Mouse (Mus musculus) layer of hippocampus, adult 8-10 months (tissue): Measurements from ENCODE around the gene Nt5dc2. TPM values are rescaled to one million over a fixed set of nuclear protein-coding genes. Genes with fewer than 3 reads are reported as not detected.

Experiments used
- DNase-seq, 2 experiments: peaks; one replicate each; pipeline ENCODE4 v3.0.0; 2022; ENCODE audit warnings: low spot score in 2 of 2
- total RNA-seq, 4 experiments: library from RNA; stranded (reverse); gene quantifications; 2 replicates each; pipeline ENCODE4 v1.2.4; 2022

The Nt5dc2 gene
- 1 to 10 TPM; 5.9 to 8.8 (median 7.8) TPM for total RNA-seq

DNA sequence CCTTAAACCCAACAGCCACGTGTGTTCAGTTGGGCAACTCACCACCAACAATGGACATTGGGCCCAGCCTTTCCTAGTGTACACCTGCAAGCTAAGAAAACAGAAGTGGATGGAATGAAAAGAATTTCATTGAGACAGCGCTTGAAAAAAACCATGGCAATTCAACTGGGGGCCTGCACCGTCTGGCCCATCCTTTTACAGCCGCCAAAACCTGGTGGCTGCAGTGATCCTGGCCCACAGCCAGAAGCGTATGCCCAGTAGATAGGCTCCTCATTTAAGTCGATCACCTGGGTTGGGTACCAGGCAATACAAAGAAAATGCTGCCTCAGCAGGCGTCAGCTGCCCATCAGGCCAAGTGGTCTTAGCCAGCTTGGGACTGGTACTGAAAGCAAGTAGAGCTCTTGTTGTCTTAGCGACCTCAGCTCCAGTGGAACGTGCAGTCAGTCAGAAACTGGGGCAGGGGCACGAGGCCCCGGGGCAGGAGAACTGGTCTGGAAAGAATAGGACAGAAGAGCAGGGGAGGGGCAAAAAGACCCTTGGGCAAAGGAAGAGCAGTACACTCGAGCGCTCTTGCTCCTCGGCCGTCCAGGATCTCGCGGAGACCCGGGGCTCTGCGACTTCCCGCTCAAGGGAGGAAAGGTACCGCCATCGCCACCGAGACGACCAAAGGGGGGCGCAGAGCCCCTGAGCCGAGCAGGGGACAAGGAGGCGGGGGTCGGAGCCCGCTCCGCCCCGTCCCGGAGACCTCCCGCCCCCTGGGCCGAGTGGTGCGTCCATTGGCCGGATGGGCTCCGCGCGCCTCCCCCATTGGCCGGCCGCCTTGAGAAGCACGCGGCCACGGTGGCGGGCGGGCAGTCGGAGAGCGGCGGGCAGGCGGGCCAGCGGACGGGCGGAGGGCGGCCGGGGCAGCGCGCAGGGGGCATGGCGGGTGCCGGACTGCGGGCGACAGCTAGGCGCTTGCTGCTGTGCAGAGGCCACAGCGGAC, at the start of gene Nt5dc2:
TSS of gene Nt5dc2 (plus strand) at position 818 of the 985 bp plus-strand sequence.
- DNase-seq, result no peak

DNA sequence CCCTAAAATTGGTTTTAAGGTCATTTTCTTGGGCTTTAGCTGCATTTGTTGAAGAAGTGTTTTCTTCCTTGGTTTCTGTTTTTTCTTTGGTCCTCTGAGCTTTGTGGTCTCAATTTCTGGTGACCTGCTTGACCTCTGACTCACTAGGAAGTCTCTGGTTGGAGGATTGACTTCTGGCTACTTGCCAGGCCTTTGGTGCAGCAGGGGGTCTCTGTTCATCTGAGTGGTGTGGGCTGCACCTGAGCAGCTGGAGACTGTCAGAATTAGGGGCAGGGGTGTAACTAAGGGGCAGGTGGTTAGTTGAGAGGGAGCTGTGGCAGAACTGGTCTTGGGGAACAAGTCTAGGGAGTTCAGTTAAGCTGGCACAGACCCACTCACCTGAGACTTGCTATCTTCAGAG, 49.7 kb upstream of the Nt5dc2 start:
- DNase-seq, result no peak

DNA sequence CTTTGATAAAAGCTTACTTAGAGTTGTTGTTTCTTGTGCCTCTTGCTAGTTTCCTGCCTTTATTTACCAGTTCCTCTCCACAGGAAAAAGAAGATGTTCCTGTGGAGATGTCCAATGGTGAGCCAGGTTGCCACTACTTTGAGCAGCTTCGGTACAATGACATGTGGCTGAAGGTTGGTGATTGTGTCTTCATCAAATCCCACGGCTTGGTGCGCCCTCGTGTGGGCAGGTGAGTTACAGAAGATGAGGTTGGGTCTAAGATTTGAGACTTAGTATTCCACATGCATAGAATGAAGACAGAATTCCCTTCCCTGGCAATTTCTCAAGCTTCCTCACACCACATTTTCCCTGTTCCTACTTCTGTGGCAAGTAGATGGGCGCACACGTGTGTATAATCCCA, 43.4 kb upstream of the Nt5dc2 start:
- no peak for DNase-seq

DNA sequence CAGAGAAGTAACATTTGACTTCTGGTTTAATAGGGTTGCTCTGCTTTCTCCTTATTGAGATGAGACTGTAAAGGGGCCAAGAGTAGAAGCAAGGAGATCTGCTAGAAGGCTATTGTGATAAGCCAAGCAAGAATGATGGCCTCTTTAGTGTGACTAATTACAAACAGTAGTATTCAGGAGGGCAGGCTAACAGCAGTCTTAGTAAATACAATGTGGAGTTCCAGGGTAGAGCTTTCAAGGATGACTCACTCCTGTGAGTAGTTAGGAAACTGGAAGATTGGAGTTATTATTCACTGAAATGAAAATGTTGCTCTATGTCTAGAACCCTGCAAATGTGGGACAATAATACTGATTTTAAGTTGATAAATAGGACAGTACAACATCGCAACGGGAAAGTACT, 42.3 kb upstream of the Nt5dc2 start:
- no peak for DNase-seq

DNA sequence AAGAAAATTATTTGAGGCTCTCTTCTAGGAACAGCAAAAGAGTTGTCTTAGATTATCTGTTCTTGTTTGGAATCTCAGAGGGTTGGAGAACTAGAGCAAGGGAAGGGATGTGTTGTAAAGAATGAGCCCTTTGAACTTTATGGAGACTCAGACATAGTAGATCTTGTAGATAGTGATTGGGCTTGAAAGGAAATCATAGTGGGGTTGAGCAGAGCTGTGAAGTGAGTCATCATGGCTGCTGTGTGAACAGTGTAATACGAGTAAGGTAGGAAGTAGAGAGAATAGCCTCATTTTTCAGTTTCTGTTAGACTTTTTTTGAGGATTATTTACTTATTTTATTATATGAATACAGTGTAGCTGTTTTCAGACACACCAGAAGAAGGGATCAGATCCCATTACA, 40.9 kb upstream of the Nt5dc2 start:
- no peak for DNase-seq

DNA sequence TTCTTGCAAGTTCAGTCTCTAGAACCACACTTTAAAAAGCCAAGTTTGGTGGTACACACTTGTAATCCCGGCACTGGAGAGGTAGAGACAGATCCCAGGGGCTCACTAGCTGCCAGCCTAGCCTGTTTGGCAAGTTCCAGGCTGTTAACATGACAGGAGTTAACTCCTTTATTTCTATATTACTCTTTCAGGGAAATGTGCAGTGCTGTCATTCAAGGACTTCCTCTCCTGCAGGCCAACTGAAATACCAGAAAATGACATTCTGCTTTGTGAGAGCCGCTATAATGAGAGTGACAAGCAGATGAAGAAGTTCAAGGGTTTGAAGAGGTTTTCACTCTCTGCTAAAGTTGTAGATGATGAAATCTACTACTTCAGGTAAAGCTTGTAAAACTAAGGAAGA, 25.7 kb upstream of the Nt5dc2 start:
- no peak for DNase-seq

DNA sequence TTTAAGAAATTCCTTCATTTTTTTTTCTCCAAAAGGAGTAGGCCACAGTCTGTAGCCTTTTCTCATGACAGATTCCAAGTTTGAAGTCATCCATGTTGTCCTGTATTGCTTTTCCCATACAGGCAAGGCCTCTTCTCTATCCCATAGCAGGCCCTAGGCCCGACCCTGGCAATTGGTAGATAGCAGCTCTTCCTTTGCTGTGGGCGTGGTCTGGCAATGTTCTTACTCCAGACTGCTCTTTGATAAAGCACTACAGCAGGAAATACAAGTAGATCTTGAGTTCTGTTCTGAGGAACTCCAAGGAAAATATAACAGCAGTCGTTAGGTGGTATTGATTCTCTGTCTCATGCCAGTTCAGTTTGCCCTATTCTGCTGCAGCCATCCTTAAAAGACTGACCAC, 20.2 kb upstream of the Nt5dc2 start:
- no peak for DNase-seq

DNA sequence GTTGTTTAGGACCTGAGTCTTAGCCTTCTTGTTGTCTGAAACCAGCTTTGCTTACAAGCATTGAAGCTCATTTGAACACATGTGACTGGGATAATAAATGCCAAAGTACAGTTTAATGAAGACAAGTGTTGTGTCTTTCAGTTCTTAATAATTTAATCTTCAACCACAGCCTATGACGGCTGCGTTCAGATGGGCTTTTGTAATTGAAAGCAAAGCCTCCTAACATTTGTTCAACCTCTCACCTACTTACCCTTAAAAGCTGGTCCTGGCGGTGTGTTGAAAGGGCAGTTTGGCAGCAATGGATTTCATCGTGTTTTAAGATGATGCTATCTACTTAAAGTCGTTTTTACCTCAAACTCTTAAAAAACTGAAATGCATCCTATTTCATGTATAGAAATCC, 18.7 kb upstream of the Nt5dc2 start:
- no peak for DNase-seq

DNA sequence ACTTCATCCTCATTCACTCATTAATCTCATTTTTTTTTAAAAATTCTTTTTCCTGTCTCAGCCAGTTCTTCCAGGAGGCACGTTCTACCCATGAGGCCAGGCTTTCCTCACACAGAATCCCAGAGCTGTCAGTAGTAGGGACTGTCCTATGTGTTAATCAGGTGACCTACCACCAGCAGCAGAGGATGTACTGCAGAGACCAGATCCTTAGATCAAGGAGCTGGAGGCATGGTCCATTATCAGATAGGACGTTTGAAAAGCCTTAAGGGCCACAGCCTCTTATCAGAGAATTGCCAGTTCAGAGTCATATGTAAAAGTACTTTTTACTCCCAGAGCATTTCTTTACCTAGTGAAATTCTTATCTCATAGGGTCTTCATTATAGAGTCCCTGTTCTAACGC, 16.8 kb upstream of the Nt5dc2 start:
- no peak for DNase-seq

DNA sequence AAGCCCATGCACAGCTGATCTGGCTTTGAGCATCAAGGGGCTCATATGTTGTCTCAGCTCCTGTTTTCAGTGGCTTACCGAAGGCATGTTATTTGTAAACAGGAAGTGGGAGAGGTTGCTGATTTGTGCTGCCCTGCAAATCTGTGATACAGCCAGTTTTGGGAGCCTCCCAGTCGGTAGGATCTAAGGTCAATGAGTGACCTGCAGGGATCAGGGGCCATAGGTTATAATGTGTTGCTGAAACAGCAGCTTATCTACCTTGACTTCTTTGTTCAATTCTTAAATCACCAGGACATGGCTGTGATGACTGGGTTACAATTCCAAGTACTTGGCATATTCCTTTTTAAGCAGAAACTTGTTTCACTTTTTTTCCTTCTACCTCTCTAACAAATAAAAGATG, 15.3 kb upstream of the Nt5dc2 start:
- DNase-seq, result no peak

DNA sequence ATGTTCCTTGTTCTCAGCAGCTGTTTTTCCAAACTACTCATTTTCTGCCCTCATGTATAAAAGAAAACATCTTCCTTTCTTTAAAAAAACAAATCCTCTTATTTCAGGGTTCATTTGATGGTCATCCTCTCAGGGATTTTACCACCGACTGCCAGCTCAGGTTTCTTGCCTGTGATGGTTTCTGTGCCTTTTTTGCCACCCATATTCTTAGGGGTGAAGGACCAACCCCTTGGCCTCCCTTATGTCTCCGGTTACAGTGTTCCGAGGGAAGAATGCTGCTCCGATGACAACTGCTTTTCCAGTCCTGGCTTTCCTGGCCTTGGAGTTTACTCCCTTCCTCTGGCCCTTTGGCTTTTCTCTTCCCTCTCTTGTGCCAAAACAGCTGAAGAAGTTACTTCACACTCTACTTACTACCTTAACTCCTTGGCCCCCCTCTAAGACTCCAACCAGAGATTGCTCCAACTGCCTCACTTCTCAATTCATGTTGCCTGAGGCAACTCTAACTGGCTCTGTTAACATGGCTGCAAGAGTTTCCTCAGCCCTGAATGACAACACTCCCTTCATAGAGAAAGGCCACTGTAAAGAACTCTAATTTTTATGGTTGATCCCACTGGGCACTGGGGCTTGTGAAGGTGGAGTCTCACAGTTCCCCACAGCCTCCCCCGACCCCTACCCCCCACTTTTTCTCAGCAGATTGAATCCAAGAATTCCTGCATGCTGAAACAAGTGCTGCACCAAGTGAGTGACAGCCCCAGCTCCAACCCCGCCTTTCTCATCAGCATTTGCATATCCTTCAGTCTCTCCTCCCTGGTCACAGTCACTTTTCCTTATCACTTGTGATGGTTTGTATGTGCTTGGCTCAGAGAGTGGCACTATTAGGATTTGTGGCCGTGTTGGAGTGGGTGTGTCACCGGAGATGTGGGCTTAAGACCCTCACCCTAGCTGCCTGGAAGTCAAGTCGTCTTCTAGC, 5.5 kb upstream of the Nt5dc2 start:
- DNase-seq, result no peak

DNA sequence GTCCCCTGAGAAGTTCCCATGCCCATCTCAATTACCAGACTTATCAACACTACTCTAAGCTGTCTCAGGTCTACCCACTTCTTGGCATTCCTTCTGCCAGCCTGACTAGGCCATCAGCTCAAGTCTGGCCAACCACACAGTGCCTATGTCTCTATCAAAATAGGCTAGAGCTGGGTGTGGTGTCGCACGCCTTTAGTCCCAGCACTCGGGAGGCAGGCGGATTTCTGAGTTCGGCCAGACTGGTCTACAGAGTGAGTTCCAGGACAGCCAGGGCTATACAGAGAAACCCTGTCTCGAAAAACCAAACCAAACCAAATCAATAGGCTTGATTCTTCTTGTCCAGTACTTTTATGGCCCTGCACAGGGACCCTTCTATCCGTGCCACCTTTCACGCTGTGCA, 4.0 kb upstream of the Nt5dc2 start:
- no peak for DNase-seq

DNA sequence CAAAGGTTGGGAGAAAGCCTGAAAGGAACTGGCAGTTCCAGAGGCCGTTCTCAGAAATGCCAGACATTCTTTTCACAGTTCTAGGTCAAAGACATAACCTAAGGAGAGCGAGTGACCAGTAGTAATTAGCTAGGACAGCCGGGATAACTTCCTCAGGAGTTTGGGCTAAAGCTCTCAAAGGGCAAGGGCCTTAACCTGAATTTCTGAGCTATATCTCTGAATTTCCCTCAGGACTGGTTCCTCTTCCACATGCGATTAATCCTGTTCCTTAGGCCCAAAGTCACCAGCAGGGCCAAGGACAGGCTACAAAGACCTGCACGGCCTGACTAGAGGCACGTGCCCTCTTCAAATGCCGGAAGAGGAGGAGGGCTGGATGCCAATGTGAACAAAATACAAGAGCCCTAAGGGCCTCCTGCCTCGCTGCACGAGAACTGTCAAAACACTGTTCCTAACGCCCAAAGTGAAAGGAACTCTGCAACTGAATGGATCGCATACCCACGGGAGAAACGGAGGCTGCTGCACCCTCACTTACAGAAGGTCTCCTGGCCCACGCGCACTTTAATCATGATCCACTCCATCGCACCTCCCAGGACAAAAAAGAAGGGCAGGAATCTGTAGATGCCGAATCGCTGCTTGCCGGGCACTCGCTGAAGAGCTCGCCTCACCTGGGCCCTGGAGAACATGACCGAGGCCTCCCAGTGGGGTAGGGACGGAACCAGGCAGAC, 2.6 kb upstream of the Nt5dc2 start:
- no peak for DNase-seq

DNA sequence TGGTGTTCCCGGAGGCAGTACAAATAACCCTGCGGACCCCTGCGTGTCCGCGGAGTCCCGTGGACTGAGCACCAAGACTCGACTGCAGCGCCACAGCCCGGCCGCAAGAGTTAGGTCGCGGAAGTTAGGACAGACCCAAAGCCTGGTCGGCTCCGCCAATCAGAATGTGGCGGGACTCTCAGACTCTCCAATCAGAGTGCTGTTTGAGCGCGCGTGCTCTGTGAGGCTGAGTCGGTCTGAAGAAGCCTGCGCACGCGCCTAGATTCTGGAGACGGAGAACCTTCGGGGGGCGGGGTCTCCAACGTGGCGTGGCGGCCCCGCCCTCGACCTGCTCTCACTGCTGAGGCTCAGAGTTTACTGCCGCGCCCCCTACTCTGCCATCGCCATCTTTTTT, 2.0 kb upstream of the Nt5dc2 start, which contains the start of gene Smim4:
TSS of gene Smim4 (minus strand) at position 131 of the 394 bp plus-strand sequence.
- DNase-seq, result peak; percentile 96

DNA sequence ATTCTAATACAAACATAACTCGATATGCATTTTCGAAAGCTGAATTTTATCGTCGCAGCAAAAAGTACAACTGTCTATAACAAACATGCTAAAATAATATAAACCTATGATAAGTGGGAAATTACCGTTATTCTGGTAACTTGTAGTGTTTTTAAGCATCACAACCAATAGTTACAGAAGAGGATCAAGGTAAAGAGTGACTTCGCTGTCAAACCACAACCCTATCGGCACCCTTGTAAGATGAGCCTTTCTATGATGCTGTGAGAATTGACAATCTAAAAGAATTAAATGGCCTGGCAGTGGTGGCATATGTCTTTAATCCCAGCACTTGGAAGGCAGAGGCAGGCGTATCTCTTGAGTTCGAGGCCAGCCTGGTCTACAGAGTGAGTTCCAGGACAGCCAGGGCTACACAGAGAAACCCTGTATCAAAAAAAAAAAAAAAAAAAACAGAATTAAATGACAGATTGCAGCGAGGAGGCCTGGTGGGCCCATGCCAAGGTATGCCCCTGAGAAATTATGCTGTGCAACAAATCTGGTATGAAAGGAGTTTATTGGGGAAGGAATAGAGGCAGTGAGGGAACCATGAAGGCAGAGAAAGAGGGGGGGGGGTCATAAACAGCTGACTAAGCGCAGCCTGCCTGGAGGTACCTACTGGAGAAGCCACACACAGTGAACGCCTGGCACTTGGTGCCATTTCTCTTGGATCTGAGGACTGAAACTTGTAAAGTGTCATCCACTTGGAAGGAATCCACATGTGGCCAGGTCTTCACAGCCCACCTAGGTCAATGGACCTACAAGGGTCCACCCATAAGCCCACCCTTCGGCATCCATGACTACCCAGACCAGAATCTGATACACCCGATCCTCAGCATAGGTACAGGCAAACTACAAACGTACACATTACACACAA, 1.3 kb upstream of the Nt5dc2 start:
- DNase-seq, result no peak

DNA sequence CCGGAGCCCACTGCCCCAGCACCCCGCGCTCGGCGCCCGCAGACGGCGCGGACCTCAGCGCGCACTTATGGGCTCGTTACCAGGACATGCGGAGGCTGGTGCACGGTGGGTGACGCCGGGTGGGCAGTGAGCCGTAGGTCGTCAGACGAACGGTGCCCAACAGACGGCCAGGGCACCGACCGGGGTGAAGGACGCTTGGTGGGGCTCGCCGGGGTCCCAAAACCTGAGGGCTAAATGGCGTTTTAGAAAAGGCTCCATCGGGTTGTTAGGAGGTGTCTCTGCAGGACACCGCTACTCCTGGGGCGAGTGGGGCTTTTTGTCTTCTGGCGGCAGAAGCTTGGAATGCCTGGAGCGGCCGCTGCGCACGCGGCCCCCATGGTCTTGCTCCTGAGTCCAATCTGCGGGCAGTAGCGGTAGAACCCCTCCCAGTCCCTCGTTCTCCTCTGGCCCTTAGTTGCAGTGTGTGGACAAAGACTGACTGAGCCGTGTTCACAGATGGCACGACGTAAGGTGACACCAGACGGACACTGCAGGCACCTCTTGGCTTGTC, 494 bp downstream of the Nt5dc2 start:
- no peak for DNase-seq

DNA sequence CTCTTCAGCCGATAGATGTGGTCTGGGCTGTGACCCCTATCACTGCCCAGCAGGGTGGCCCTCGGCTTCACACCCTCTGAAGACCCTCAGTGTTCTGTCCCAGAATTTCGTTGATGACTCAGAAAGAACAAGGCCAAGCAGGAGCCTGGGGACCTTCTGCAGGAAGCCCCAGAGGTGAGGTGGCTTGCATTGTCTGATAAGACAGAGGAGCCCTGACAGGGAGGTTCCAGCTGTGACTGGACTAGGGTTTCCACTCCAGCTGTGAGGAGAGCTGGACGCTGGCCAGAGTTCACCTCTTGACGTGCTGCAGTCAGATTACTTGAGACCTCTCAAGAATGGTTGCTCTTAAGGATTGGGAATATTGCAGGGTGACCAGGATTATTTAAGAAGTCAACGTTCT, 1.2 kb downstream of the Nt5dc2 start:
- DNase-seq, result no peak

DNA sequence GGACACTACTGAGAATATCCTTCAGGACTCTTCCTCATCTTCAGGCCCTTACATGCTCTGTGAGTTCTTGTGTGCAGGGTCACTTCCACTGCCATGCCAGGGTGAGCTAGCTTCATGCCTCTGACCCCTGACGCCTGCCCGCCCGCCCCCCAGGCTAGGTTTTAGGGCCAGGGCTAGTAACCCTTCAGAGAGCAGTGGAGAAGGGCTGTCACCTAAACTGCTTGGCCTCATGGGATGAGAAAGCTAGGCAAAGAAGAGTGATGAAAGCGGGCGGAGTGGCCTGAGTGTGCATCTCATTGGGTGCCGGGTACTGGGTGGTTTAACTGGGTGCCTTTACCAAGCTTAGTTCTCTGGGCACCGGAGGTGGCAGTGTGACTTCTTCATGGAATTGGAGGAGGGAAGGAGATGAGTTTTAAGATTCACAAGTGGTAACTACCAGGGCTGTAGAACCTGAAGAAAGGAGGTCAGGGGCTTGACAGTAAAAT, 1.7 kb downstream of the Nt5dc2 start:
- no peak for DNase-seq

DNA sequence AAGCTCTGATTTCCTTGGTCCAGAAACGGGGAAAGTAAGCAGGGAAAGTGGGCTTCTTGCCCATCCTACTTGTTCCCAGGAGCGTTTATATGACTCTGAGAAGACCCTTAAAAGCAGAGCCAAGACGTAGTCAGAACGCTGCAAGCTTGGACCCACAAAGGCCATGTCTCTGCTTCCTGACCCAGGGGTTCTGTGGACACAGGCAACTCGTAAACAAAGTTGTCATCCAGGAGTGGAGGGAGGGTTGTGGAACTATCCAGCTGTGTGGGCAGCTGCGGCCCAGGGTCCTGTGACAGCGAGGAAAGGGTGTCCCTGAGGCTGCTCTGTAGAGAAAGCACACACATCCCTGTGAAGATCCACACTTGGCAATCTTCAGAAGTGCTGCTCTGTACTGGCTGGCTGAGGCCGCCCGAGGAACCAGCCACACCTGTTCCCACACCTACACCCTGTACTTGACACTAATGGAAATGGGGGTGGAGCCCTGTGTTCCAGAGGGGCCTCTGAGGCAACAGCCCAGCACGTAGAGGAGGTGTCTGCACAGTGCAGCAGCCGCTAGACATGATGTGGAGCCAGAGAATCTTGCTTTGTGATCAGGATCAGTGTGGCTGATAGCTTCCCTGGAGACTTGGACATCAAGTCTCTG, 2.3 kb downstream of the Nt5dc2 start:
- DNase-seq, result no peak
